Mouse (Mus musculus) kidney, adult 9 months (tissue): ENCODE data around the gene Akap13.
A peak's percentile ranks its signal among the peaks of the same experiment; 100 is the strongest.

Experiments used
- DNase-seq: peaks from one replicate; pipeline ENCODE4 v3.0.0; 2022

The Akap13 gene

GRCm38 (mm10) chr7:75642178-75642777 lies 186.9 kb downstream of the Akap13 start:
- peak; percentile 83 for DNase-seq

DNA sequence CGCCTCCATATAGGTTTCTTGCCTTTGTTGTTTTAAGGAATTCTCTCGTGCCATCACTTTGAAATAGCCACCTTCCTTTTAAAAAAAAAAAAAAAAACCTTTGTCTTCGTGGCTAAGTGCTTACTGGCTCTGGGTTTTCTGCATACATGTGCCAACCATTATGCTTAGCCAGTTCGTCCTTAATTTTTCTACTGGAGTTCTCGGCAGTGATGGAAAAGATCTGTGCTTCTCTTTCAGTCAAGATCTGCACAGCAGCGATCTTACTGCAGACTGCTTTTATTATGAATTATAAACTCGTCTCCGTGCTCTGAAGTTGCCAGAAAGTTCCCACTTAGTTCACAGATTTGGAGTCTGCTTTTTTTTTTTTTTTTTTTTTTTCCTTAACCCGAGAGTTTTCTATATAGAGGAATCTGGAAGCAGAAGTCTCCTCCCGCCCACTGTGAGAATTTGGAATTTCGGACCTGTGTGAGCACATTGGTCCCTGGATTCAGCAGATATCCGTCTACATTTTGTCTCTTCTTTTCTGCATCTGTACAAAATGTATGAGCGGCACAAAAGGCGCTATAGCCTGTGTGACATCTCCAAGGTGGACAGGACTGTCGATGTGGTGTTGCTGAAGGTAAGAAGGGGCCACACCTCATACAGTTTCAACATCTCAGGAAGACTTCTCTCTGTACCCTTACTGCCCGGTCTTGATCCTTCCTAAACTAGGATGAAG lies 187.7 kb downstream of the Akap13 start:
- DNase-seq, result no peak

DNA sequence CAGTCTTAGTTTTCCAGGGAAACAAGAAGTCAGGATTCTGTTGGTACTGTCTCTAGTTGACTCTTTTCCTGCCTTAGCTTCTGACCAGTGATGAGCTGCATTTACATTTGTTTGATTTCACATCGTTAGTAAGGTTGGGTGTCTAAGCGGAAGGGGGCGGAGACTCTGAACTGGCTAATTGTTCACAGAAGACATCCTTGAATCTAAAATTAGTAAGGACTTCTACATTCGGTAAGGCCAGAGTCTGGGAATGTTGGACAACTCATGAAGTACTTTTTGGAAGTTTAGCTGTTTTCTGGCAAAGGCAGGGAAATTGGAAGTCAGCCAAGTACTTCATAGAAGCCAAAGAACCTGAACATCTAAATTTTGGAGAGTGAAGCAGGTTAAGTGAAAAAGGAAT lies 188.7 kb downstream of the Akap13 start:
- DNase-seq, result peak; percentile 67

GRCm38 (mm10) chr7:75644585-75644984 lies 189.3 kb downstream of the Akap13 start:
- no peak for DNase-seq

- no peak for DNase-seq
Observed at GRCm38 (mm10) chr7:75645156-75645933, 190.0 kb downstream of the Akap13 start.

DNA sequence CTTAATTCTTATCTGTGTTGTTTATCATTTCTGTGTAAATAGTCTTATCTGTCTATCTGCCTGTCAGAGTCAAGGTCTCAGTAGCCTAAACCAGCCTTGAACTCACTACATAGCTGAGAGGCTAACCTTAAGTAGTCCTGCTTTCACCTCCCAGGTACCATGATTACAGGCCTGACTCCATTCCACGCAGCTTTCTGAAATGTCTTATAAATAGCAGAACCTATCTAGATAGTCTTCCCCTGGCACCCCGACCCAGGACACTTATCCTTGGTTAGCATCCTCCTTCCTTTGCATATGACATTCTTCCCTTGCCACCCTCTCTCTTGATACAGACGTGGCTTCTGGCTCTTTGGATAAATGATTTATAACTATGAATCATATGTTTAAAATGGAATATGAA lies 192.7 kb downstream of the Akap13 start:
- DNase-seq, result no peak

GRCm38 (mm10) chr7:75648961-75649360 lies 193.6 kb downstream of the Akap13 start:
- peak; percentile 58 for DNase-seq

GRCm38 (mm10) chr7:75649966-75650365 lies 194.6 kb downstream of the Akap13 start:
- no peak for DNase-seq

GRCm38 (mm10) chr7:75653684-75654317 lies 198.5 kb downstream of the Akap13 start:
- DNase-seq, result no peak

GRCm38 (mm10) chr7:75655180-75656074 lies 200.1 kb downstream of the Akap13 start:
- peak; percentile 68 for DNase-seq

DNA sequence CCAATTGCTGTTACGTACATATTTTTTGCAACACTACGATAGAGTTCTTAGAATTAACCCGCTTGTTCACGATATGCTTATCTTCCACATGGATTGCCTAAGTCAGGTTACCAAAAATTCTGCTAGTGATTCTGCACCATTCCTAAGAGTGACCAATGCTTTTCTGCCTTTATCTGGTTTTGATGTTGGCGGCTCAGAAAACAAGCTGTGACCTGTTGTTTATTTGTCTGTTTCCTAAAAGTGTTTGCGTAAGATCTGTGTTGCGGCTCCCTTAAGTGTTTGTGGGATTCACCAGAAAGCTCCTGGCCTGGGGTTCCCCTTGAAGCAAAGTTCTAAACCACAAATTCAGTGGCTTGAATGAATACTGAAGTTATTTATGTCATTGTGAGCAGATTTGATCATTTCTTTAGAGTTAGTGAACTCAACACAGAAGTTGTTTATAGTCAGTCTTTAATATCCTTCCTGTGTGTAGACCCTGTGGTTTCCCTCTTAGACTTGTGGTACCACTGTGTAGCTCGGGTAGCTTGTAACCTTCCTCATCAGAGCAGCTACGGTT lies 201.0 kb downstream of the Akap13 start:
- DNase-seq, result no peak

- no peak for DNase-seq
Observed at GRCm38 (mm10) chr7:75656896-75657295, 201.6 kb downstream of the Akap13 start.

- no peak for DNase-seq
Observed at GRCm38 (mm10) chr7:75664455-75664854, 209.1 kb downstream of the Akap13 start.

DNA sequence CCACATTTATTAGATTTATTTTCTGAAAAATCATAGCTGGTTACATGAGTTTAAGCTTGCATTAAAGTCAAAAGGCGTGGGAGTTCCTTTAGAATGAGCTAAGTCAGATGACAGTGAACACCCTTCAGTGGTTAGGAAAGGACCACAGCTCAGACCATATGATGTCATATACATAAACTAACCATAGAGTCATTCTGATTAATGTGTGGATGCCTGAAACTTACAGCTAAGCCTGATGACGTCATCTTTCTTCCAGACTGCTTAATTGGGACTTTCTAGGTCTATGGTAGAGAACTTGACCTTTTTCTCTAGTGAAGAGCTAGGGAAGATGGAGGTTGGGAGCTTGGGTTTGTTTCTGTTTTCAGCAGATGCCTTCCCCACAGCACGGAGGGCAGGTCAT lies 211.6 kb downstream of the Akap13 start:
- no peak for DNase-seq

- no peak for DNase-seq
Observed at GRCm38 (mm10) chr7:75667531-75667930, 212.2 kb downstream of the Akap13 start.

- DNase-seq, result no peak
Observed at GRCm38 (mm10) chr7:75668396-75668795, 213.1 kb downstream of the Akap13 start.

- DNase-seq, result no peak
Observed at GRCm38 (mm10) chr7:75669416-75669815, 214.1 kb downstream of the Akap13 start.

- DNase-seq, result no peak
Observed at GRCm38 (mm10) chr7:75679631-75680030, 224.3 kb downstream of the Akap13 start.

- no peak for DNase-seq
Observed at GRCm38 (mm10) chr7:75682901-75683300, 227.6 kb downstream of the Akap13 start.

- DNase-seq, result no peak
Observed at GRCm38 (mm10) chr7:75683410-75683809, 228.1 kb downstream of the Akap13 start.

GRCm38 (mm10) chr7:75684976-75685375 lies 229.6 kb downstream of the Akap13 start:
- DNase-seq, result no peak
